Mouse (Mus musculus) forebrain, embryonic 10.5 days (tissue): ENCODE measurements around the gene Spop. TPM values are rescaled to one million over a fixed set of nuclear protein-coding genes. Genes with fewer than 3 reads are reported as not detected.

Experiments used
- DNase-seq: peaks from one replicate; pipeline ENCODE4 v3.0.0-alpha.2; 2017; ENCODE audit warnings: low spot score; ENCODE audit errors: extremely low spot score
- H3K27ac ChIP-seq: fragments of 300-500 bp; sonication (generic); 2 replicates; pipeline ENCODE4 v1.5.1; 2016; ENCODE audit warnings: mild to moderate bottlenecking
- H3K27me3 ChIP-seq: fragments of 300-500 bp; sonication (generic); 2 replicates; pipeline ENCODE4 v1.6.1; 2016; ENCODE audit warnings: mild to moderate bottlenecking; ENCODE audit not compliant: poor library complexity, severe bottlenecking
- H3K36me3 ChIP-seq: fragments of 300-500 bp; sonication (generic); replicated peaks from 2 replicates; pipeline ENCODE4 v1.6.1; 2016; ENCODE audit warnings: mild to moderate bottlenecking, moderate library complexity
- H3K4me1 ChIP-seq: fragments of 300-500 bp; sonication (generic); 2 replicates; pipeline ENCODE4 v1.6.1; 2016
- H3K4me3 ChIP-seq: fragments of 300-500 bp; sonication (generic); 2 replicates; pipeline ENCODE4 v1.5.1; 2016; ENCODE audit warnings: mild to moderate bottlenecking, moderate library complexity
- H3K9me3 ChIP-seq: fragments of 300-500 bp; sonication (generic); 2 replicates; pipeline ENCODE4 v1.6.1; 2016; ENCODE audit warnings: mild to moderate bottlenecking, moderate library complexity
- WGBS: fragments of 180-500 bp; shearing (Covaris S2); methylation state at CpG from one replicate; pipeline ENCODE4 v1.1.7; 2016; 5-methylcytosine and 5-hydroxymethylcytosine counted together
- polyA plus RNA-seq: library from polyadenylated mRNA; unstranded; fragments of >200 nt; fragmentation: Nextera tagmentation; extraction: Ambion mirVana; gene quantifications from 2 replicates; pipeline ENCODE4 v1.2.1, GENCODE M21; 2016

Spop gene
- 142 and 145 TPM in 2 replicates for polyA plus RNA-seq

- Histone ChIP-seq H3K9me3 (no peaks in the 10 kb centered on the region; the same call in 1 of the 2 replicates), H3K36me3 (peaks cover 8% of the 10 kb centered on the region), H3K4me3 (peak within 1 kb of the TSS; percentile 73), H3K27me3 (peaks cover 22% of the 10 kb centered on the region), H3K27ac (peak within 1 kb of the TSS; percentile 91), H3K4me1 (peaks cover 41% of the 10 kb centered on the region)
- 3% methylated on average over 57 of the region's 58 CpGs for WGBS
- peak; percentile 93 for DNase-seq
Measured at GRCm38 (mm10) chr11:95413641-95414535, at the start of gene Spop. Gene Spop, plus strand, starts transcription at chr11:95414080.

GRCm38 (mm10) chr11:95364388-95364787 is 49.5 kb upstream of the Spop start:
- H3K27ac ChIP-seq, result no peak overlapping the region
- H3K9me3 ChIP-seq, result no peaks in the 10 kb centered on the region
- 0 out of 2 replicates have a peak, but pooled peaks cover 4% of the 10 kb centered on the region for H3K36me3 ChIP-seq
- no peaks in the 10 kb centered on the region; the same call in 1 of the 2 replicates for H3K4me1 ChIP-seq
- no peaks in the 10 kb centered on the region for H3K27me3 ChIP-seq
- no peak for DNase-seq
- WGBS, result 90% methylated on average over 5 of the region's 5 CpGs
- no peak overlapping the region for H3K4me3 ChIP-seq

GRCm38 (mm10) chr11:95365596-95365995 is 48.3 kb upstream of the Spop start:
- no peaks in the 10 kb centered on the region for H3K27me3 ChIP-seq
- H3K4me3 ChIP-seq, result no peak overlapping the region
- no peak for DNase-seq
- no peaks in the 10 kb centered on the region for H3K9me3 ChIP-seq
- H3K4me1 ChIP-seq, result no peaks in the 10 kb centered on the region
- H3K36me3 ChIP-seq, result peaks cover 4% of the 10 kb centered on the region; the same call in 1 of the 2 replicates
- no peak overlapping the region for H3K27ac ChIP-seq
- WGBS, result 91% methylated on average over 10 of the region's 10 CpGs

- Histone ChIP-seq H3K4me1 (no peaks in the 10 kb centered on the region), H3K27ac (no peak overlapping the region), H3K36me3 (peaks cover 4% of the 10 kb centered on the region; the same call in 1 of the 2 replicates), H3K4me3 (no peak overlapping the region), H3K9me3 (no peaks in the 10 kb centered on the region), H3K27me3 (no peaks in the 10 kb centered on the region)
- WGBS, result 91% methylated on average over 6 of the region's 6 CpGs
- no peak for DNase-seq
Measured at GRCm38 (mm10) chr11:95366280-95366897, 47.5 kb upstream of the Spop start.

- H3K9me3 ChIP-seq, result no peaks in the 10 kb centered on the region
- H3K4me3 ChIP-seq, result no peak overlapping the region
- H3K4me1 ChIP-seq, result 0 out of 2 replicates have a peak, but pooled peaks cover 4% of the 10 kb centered on the region
- peaks cover 9% of the 10 kb centered on the region for H3K36me3 ChIP-seq
- 88% methylated on average over 8 of the region's 8 CpGs for WGBS
- no peak overlapping the region for H3K27ac ChIP-seq
- no peaks in the 10 kb centered on the region for H3K27me3 ChIP-seq
- no peak for DNase-seq
Measured at GRCm38 (mm10) chr11:95367011-95367735, 46.7 kb upstream of the Spop start.

- Histone ChIP-seq H3K4me3 (no peak overlapping the region), H3K9me3 (no peaks in the 10 kb centered on the region), H3K4me1 (0 out of 2 replicates have a peak, but pooled peaks cover 4% of the 10 kb centered on the region), H3K36me3 (peaks cover 20% of the 10 kb centered on the region), H3K27ac (no peak overlapping the region), H3K27me3 (no peaks in the 10 kb centered on the region)
- DNase-seq, result no peak
- WGBS, result 96% methylated on average over 8 of the region's 8 CpGs
Measured at GRCm38 (mm10) chr11:95368231-95368823, 45.6 kb upstream of the Spop start.

- 93% methylated on average over 4 of the region's 4 CpGs for WGBS
- H3K4me3 ChIP-seq, result no peak overlapping the region
Measured at GRCm38 (mm10) chr11:95368871-95369270, 45.0 kb upstream of the Spop start.

GRCm38 (mm10) chr11:95369964-95370890 is 43.7 kb upstream of the Spop start:
- H3K27ac ChIP-seq, result peak overlapping the region; percentile 57; the same call in 1 of the 2 replicates
- 0 out of 2 replicates have a peak, but pooled peaks cover 4% of the 10 kb centered on the region for H3K4me1 ChIP-seq
- WGBS, result 85% methylated on average over 15 of the region's 15 CpGs
- peaks cover 35% of the 10 kb centered on the region for H3K36me3 ChIP-seq
- H3K9me3 ChIP-seq, result no peaks in the 10 kb centered on the region
- H3K4me3 ChIP-seq, result no peak overlapping the region
- H3K27me3 ChIP-seq, result no peaks in the 10 kb centered on the region
- DNase-seq, result no peak

More at GRCm38 (mm10) chr11:95368871-95369270, 45.0 kb upstream of the Spop start:
- Histone ChIP-seq H3K27ac (no peak overlapping the region), H3K27me3 (no peaks in the 10 kb centered on the region), H3K4me1 (0 out of 2 replicates have a peak, but pooled peaks cover 4% of the 10 kb centered on the region), H3K36me3 (peaks cover 25% of the 10 kb centered on the region), H3K9me3 (no peaks in the 10 kb centered on the region)
- DNase-seq, result no peak

GRCm38 (mm10) chr11:95371182-95371581 is 42.7 kb upstream of the Spop start:
- H3K4me3 ChIP-seq, result no peak overlapping the region
- H3K27me3 ChIP-seq, result no peaks in the 10 kb centered on the region
- H3K4me1 ChIP-seq, result 0 out of 2 replicates have a peak, but pooled peaks cover 4% of the 10 kb centered on the region
- 95% methylated on average over 7 of the region's 7 CpGs for WGBS
- no peaks in the 10 kb centered on the region for H3K9me3 ChIP-seq
- peaks cover 45% of the 10 kb centered on the region for H3K36me3 ChIP-seq
- no peak overlapping the region for H3K27ac ChIP-seq
- DNase-seq, result no peak

- H3K4me3 ChIP-seq, result no peak overlapping the region
- H3K36me3 ChIP-seq, result peaks cover 61% of the 10 kb centered on the region
- no peaks in the 10 kb centered on the region for H3K27me3 ChIP-seq
- H3K4me1 ChIP-seq, result no peaks in the 10 kb centered on the region
- no peak overlapping the region for H3K27ac ChIP-seq
- 87% methylated on average over 9 of the region's 9 CpGs for WGBS
- H3K9me3 ChIP-seq, result no peaks in the 10 kb centered on the region
- no peak for DNase-seq
Measured at GRCm38 (mm10) chr11:95378926-95379325, 35.0 kb upstream of the Spop start.

GRCm38 (mm10) chr11:95379552-95379951 is 34.3 kb upstream of the Spop start:
- Histone ChIP-seq H3K36me3 (peaks cover 57% of the 10 kb centered on the region), H3K4me3 (no peak overlapping the region), H3K9me3 (no peaks in the 10 kb centered on the region)

More at GRCm38 (mm10) chr11:95379552-95379951, 34.3 kb upstream of the Spop start:
- peaks cover 3% of the 10 kb centered on the region; the same call in 1 of the 2 replicates for H3K4me1 ChIP-seq
- DNase-seq, result no peak
- H3K27me3 ChIP-seq, result no peaks in the 10 kb centered on the region
- no peak overlapping the region for H3K27ac ChIP-seq
- WGBS, result 89% methylated on average over 5 of the region's 5 CpGs
